Mouse (Mus musculus) adrenal gland, adult 18-20 months (tissue): Measurements from ENCODE around the gene Zfpm1. TPM values are rescaled to one million over a fixed set of nuclear protein-coding genes. Genes with fewer than 3 reads are reported as not detected.
A peak's percentile ranks its signal among the peaks of the same experiment; 100 is the strongest.

Experiments used
- DNase-seq, 2 experiments: peaks; one replicate each; pipeline ENCODE4 v3.0.0; 2021 to 2022; ENCODE audit warnings: low spot score in 2 of 2
- long read RNA-seq, 2 experiments: library from polyadenylated mRNA; stranded (forward); transcript quantifications; one replicate each; pipeline ENCODE4 v2.0.0; 2021
- total RNA-seq, 2 experiments: library from RNA; stranded (reverse); gene quantifications; 1 replicate in 1 of 2; 2 replicates in 1 of 2; pipeline ENCODE4 v1.2.3; 2021

Zfpm1 gene
- 10 to 100 TPM; 11.8 to 14.2 TPM for total RNA-seq
- long read RNA-seq, experiment 1, transcript Zfpm1-201 (10 exons, 3,390 nt): major isoform, 7 of 8 reads
- long read RNA-seq, experiment 1, partial matches to known transcripts: 0 of 8 reads
- long read RNA-seq, experiment 1, other reads (novel, unspliced or antisense): 1 of 8 reads
- long read RNA-seq, experiment 2, partial matches to known transcripts: 1 of 5 reads
- long read RNA-seq, experiment 2, other reads (novel, unspliced or antisense): 0 of 5 reads

DNA sequence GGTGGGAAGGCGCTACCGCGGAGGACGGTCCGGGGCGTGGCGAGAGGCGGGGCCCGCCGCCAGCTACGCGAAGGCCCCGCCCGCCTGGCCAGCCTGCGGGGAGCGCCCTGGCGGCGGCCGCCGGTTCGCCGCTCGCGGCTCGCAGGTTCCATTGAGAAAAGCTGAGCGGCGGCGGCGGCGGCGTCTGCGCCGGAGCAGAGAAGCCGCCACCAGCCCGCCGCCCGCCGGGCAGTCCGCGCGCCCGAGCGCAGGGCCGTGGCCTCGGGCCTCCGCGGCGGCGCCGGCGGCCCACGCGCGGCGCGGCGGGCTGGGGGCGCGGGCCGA, at the start of gene Zfpm1:
Gene Zfpm1, plus strand, starts transcription at position 107 of the 324 bp plus-strand sequence.
- DNase-seq: no peak

- DNase-seq: peak; percentile 34 to 43
These were observed 47.9 kb upstream of the Zfpm1 start for GRCm38 (mm10) chr8:122234055-122234454.

DNA sequence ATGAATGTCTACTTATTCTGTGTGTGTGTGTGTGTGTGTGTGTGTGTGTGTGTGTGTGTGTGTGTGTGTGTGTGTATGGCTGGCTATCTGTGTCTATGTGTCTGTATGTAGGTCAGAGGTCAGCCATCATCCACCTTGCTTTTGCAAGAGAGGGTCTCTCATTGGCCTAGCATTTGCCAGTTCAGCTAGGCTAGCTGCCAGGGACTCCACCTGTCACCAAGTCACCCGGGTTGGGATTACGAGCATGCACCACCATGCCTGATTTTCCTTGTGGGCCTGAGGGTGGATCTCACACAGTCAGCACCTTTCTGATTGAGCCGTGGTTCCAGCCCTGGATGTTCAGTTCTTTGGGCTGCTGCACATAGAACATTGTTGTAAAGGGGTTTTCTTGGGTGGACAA, 45.4 kb upstream of the Zfpm1 start:
- DNase-seq: no peak

GRCm38 (mm10) chr8:122238225-122238624, 43.7 kb upstream of the Zfpm1 start:
- no peak for DNase-seq

- DNase-seq: no peak
These were observed 43.2 kb upstream of the Zfpm1 start for GRCm38 (mm10) chr8:122238731-122239130.

GRCm38 (mm10) chr8:122240241-122241026, 41.5 kb upstream of the Zfpm1 start:
- no peak for DNase-seq

DNA sequence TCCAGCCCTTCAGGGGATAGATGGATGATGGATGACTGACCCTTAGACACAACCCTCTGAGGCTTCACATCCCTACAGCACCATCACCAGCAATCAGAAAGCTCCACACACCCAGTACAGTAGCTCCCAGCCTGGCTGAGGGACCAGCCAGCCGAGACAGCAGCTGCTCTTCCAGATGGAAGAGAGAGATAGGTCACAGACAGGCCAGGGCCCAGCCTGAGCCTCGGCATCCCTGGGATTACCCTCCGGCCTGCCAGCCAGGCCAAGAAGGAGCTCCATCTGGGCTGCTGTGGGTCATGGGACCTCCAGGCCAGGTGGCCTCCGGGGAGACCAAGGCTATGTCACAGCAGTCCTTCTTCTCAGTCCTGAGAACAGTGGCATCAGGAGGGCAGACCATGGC, 38.6 kb upstream of the Zfpm1 start:
- DNase-seq: no peak

- DNase-seq: no peak
These were observed 36.8 kb upstream of the Zfpm1 start for GRCm38 (mm10) chr8:122245161-122245560.

DNA sequence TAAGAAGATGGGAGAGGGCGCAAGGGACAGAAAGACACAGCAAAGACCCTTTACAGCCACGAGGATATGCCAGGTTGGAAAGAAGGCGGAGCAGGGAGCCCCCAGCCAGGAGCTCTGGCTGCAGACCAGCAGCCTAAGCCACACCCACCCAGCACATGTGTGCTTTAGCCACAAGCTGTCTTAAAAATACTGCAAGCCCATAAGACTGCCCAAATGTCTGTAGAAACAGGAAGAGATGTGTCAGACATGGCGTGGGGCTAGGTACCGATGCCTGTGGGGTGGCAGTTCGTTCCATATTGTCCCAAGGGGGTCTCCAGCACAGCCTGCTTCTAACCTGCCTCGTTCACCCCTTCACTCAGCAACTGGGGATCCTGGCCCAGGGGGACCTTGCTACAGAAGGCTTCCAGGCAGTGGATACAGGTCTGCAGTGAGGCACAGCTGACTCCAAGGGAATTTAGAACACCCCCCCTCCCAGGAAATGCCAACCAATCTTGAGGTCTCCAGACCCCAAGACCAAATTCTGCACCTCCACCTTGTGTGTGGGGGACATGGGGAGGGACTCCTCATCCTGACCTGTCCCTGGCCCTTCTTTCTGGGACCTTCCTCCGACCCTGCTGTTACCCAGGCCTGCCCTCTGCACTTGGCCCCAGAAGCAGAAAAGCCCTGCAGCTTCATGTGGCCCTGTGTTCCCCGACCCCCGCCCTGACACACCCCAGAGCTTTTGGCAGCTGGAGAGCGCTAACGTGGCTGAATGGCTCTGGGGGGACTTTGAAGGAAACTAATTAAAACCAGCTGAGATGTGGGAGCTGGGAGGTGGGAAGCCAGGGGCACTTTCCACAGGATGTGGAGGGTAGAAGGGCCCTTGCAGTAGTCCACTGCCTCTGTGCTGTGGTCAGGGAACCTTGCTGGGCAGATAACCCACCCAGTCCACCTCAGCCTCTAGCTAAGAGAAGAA, 35.4 kb upstream of the Zfpm1 start:
- no peak for DNase-seq

- DNase-seq: no peak
These were observed 30.2 kb upstream of the Zfpm1 start for GRCm38 (mm10) chr8:122251739-122252138.

DNA sequence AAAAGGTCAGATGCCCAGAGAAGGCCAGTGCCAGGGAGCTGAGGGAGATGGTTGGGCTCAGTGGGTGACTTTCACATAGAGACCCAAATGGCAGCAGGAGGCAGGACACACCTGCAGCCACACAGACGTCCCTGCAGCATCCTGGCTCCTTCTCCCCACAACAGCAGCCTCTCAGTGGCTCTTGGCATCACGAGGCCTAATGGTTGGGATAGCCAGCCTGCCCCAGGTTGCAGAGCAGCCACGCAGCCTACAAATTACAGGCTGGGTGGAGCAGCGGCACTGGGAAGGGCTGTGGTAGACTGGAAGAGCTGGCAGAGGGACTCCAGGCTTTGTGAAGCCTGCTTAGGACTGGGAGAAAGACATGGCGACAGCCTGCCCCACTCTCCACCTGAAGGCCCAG, 29.6 kb upstream of the Zfpm1 start:
- no peak for DNase-seq

DNA sequence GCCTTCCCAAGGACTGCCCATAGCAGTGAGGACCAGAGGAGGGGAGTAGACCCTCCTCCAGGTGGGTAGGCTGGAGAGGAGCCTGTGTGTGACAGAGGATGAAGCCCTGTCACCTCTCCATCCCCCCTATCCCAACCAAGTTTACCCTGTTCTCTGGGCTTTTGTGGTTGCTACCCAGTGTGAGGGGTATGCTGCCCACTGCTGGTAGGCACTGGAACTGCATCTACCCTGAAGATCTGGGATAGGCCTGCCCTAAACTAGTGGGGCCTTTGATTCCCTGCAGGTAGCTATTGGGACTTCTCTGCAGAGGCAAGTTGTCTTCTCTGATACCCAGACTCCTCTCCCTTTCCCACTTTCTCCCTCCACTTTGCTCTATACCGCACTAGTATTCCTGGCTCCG, 22.6 kb upstream of the Zfpm1 start:
- peak; percentile 78 to 79 for DNase-seq

GRCm38 (mm10) chr8:122260755-122261154, 21.2 kb upstream of the Zfpm1 start:
- no peak for DNase-seq

- no peak for DNase-seq
These were observed 19.1 kb upstream of the Zfpm1 start for GRCm38 (mm10) chr8:122262835-122263234.

DNA sequence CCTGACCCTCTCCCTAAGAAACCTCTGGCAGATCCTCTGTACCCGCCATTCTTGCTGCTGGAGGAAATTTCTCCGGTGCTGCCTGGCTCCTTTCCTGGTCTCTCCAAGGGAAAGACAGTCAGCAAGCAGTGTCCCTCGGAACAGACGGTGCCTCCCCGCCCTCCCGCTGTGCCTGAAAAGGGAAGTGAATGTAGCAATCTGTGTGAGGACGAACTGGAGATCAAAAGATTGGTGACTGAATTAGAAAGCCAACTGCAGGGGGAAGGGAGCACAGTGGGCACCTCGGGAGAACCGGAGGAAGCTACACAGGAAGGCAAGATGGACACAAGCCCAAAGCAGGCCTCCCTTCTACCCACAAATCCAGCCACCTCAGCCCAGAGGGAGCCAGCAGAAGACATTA, 17.7 kb upstream of the Zfpm1 start:
- no peak for DNase-seq

GRCm38 (mm10) chr8:122265522-122265921, 16.4 kb upstream of the Zfpm1 start:
- DNase-seq: no peak

DNA sequence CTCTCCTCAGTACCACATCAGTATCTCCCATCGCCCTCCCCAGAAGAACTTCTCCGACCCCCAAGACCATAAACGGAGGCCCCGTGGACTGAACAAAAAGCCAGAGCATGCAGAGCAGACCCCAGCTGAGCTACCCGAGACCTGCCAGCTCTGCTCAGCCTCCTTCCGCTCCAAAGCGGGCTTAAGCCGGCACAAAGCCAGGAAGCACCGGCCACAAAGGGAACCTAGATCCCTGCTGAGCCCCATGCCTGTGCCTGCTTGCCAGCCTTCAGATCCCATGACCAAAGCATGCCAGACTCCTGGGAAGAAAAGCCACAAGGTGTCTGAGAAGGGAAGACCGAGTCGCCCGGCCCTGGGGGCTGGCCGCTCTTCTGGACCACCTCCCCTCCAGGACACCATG, 15.1 kb upstream of the Zfpm1 start:
- no peak for DNase-seq

GRCm38 (mm10) chr8:122268861-122269260, 13.1 kb upstream of the Zfpm1 start:
- DNase-seq: no peak

GRCm38 (mm10) chr8:122269404-122269803, 12.5 kb upstream of the Zfpm1 start:
- peak; percentile 71 to 82 for DNase-seq

- DNase-seq: no peak
These were observed 11.4 kb upstream of the Zfpm1 start for GRCm38 (mm10) chr8:122270555-122270954.

DNA sequence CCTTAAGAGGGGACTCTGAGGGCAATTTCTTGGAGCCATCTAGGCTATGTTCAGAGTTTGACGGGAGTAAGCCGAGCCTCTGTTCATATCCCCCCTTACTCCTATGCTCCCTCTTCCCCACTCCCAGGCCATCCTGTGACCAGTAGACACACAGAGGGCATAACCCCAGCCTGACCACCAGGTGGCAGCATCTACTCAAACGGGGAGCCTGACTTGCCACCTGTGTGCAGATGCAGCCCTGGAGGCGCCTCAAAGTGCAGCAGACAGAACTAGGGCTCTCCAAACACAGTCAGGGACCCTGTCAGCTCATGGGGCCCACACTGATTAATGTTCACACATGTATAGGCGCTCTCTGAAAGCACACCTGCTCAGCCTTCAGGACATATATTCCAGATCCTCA, 8.8 kb upstream of the Zfpm1 start:
- DNase-seq: peak; percentile 89 to 92

DNA sequence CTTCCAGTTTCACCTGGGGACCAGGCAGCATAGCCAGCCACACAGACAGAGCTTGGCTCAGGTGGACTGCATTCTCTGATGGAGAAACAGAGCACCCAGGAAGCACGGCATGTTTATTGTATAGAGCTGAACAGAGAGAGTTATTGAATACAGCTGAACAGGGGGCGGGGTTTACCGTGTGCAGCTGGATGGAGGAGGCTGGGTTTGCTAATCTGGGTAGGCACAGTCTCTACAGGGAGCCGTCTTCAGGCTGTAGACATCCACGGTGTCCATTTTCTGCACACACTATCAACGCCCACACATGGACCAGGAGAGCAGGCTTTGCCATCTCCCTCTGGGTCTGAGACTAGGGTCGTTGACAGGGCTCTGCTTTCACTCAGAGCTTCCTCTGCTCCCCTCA, 8.1 kb upstream of the Zfpm1 start:
- DNase-seq: no peak
